Mouse (Mus musculus) layer of hippocampus, postnatal 36 days (tissue): Measurements from ENCODE around the gene Tm6sf1. TPM values are rescaled to one million over a fixed set of nuclear protein-coding genes. Genes with fewer than 3 reads are reported as not detected.
"Not testable (repeated sequence)": the region's sequence is repeated elsewhere in the genome, so short reads cannot be mapped to it uniquely, and the experiment has no call there.

Experiments used
- DNase-seq, 2 experiments: peaks; one replicate each; pipeline ENCODE4 v3.0.0; 2022
- total RNA-seq, 2 experiments: library from RNA; stranded (reverse); gene quantifications; 2 replicates each; pipeline ENCODE4 v1.2.3; 2021

The Tm6sf1 gene
- total RNA-seq = 10 to 100 TPM; 14.3 to 15.0 TPM

GRCm38 (mm10) chr7:81858968-81859721 is at the start of gene Tm6sf1:
TSS of gene Tm6sf1 (plus strand) at chr7:81859001.
- no peak for DNase-seq

DNA sequence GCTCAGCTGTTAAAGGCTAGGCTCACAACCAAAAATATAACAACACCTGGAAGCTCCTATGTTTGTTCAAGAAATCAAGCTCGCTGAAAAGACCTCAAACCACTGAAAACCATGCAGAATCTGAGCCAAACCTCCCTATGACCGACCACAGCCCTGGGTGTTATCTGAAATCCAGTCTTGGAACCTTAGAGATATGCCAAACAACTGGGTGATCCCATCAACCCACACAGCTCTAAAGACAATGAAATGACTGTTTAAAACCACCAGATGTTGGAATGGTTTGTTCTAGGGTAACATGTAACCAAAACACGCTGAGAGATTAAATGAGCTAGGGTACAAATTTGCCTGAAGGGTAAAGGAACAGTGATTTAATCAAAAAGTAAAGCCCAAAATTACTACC is 33.9 kb upstream of the Tm6sf1 start:
- DNase-seq = no peak

- DNase-seq = no peak
Observed at GRCm38 (mm10) chr7:81825381-81825780, 33.4 kb upstream of the Tm6sf1 start.

DNA sequence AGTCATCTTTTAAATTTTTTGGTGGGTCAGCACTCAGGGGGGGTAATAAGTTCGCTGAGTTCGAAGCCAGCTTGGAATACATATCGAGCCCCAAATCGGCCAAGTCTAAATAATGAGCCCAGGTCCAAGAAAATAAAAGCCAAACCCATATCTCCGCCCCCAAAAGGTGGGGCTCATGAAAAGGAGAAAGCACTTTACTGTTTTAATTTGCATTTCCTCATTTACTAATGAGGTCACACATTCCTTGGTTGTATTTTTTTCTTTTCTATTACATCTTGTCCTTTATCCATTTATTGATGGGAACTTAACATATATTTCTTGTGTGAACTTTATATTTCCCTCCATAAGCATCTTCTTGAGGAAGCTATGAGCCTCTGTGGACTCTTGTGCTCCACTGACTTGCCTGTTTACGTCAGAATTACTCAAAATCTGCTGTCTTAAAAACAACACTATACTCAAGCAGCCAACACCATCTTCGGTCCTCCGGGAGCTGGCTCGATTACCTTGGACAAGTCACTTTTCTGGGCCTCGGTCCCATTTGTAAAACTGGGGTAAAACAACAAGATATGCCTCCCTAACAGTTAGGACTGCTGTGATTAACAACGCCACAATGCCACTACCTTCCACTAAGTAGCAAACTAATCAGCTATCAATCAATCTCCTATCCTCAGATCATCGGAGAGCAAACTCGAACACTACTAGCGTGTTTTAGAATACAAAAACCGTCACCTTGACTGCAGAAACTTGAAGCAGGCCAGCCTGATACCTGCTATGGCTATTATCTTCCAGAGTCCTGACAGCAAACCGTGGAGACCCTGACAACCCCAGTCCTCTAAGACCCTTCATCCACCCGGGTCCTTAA is 30.8 kb upstream of the Tm6sf1 start:
- no peak for DNase-seq

DNA sequence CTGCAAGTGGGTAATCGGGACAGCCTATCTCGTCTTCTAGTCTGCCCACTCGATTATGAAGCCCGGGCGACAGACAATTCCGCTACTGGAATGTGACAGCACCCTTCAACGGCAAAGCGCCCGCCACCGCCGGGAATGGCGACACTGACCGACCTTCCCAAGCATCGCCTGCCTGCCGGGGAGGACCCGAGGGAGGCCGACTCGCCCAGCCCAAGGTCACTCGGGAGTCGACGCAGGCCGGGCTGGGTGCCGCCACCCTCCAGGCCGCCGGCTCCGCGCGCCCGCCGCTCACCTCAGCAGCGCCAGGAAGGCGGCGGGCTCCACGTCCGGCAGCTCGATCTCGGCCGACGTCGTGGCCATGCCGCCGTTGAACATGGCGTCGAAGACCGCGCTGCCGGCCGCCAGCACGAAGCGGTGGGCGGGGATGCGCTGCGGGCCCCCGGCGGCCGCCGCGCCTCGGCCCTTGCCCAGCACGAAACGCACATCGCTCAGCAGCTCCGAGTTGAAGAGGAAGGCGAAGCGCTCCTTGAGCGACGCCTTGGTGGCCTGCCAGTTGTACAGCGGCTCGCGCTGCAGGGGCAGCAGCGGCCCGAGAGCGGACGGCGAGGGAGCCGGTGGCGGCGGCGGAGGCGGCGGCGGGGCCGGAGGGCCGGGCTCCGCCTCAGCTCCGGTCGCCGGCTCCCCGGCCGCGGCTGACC is 30.0 kb upstream of the Tm6sf1 start:
- peak; percentile 51 to 57 for DNase-seq

GRCm38 (mm10) chr7:81829379-81829894 is 29.4 kb upstream of the Tm6sf1 start, which contains the start of gene Btbd1:
TSS of gene Btbd1 (minus strand) at chr7:81829431.
- DNase-seq = peak; percentile 83 to 85

GRCm38 (mm10) chr7:81834847-81835246 is 24.0 kb upstream of the Tm6sf1 start:
- no peak for DNase-seq

- no peak for DNase-seq
Observed at GRCm38 (mm10) chr7:81835430-81835829, 23.4 kb upstream of the Tm6sf1 start.

GRCm38 (mm10) chr7:81837771-81838170 is 21.0 kb upstream of the Tm6sf1 start:
- DNase-seq = not testable (repeated sequence)

DNA sequence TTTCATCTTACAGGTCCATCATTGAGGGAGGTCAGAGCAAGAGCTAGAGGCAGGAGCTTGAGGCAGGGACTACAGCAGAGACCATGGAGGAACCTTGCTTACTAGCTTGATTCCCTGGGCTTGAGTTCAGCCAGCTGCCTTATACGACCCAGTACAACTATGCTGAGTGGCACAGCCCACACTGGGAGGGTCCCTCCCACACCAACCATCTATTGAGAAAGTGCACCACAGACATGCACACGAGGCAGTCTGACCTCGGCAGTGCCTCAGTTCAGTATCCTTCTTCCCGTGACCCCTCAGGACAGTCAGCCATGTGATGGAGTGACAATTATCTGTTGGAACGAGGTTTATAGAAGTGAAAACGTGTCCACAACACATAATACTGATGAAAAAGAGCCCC is 19.1 kb upstream of the Tm6sf1 start:
- DNase-seq = no peak

- no peak for DNase-seq
Observed at GRCm38 (mm10) chr7:81840661-81841181, 18.1 kb upstream of the Tm6sf1 start.

DNA sequence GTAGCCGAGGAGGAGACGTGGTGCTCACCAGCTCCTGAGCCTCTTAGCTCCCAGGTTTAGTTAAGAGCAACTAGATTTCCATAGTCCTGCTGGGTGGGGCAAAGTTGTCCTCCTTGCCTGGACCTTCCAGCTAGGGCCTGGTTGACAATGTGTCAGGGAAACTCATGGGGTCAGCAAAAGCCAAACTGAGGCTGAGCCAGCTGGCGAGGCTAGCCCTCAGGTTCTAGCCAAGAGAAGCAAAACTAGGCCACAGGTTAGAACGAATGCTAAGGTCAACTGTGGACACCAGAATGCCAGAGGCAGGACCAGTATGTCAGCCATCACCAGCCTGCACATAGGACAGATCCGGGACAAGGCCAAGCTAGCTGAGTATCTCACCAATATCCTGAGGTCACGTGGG is 17.4 kb upstream of the Tm6sf1 start:
- DNase-seq = no peak

DNA sequence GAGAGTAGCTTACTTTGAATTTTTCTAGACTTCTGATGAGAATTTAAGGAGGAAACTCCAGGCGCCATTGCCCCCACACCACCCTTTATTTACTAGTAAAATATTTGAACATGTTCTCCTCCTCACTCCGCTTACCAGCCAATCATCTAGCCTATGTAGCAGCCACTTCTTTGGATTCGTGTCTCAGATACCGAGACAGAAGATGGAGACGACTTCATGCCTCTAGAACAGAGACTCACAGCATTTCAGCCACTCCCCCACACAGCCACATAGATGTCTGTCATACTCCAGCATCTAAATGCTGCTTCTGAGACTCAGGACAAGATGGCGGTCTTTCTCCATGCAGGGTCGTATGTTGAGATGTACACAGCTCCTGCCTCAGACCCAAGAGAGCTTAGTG is 16.7 kb upstream of the Tm6sf1 start:
- DNase-seq = no peak

GRCm38 (mm10) chr7:81842998-81843397 is 15.8 kb upstream of the Tm6sf1 start:
- no peak for DNase-seq

DNA sequence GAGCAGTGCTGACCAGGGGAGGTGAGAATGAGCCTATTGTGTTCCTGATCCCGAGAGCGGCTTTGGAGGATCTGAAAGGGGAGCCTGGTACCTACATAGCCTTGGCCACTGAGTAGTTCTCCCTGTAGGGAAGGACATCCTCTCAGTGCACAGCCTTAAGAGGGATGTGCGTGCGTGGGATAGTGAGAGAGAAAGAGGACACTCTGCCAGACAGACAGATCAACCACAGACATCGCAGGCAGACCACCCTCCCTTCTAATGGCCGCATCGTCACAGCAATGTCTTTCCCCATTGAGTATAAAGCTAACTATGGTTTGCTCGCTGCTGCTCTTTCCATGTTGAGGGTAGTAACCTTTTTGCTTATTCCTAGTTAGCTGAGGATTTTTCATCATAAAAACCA is 14.9 kb upstream of the Tm6sf1 start:
- no peak for DNase-seq

GRCm38 (mm10) chr7:81844801-81845200 is 14.0 kb upstream of the Tm6sf1 start:
- no peak for DNase-seq

- DNase-seq = no peak
Observed at GRCm38 (mm10) chr7:81845313-81845712, 13.5 kb upstream of the Tm6sf1 start.

GRCm38 (mm10) chr7:81846008-81846407 is 12.8 kb upstream of the Tm6sf1 start:
- DNase-seq = no peak

DNA sequence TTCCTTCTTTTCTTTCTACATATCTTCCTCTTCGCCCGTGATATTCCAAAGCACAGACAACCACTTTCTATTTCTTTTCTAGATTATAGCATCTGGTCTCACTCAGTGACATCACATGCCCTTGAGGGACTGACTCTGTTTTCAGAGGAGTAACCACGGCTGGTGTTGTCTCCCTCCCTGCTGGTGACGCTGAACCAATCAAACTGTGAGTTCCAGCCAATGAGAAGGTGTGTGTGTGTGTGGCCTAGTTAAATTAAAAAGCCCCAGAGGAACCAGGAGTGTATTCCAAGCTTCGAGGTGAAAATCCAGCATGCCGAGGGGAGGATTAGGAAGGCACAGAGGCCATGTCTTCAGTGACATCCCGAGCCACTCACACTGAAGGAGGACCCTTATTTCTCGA is 11.8 kb upstream of the Tm6sf1 start:
- no peak for DNase-seq

GRCm38 (mm10) chr7:81847777-81848176 is 11.0 kb upstream of the Tm6sf1 start:
- DNase-seq = no peak

GRCm38 (mm10) chr7:81849214-81849613 is 9.6 kb upstream of the Tm6sf1 start:
- no peak for DNase-seq

- no peak for DNase-seq
Observed at GRCm38 (mm10) chr7:81849633-81850032, 9.2 kb upstream of the Tm6sf1 start.

GRCm38 (mm10) chr7:81850171-81850570 is 8.6 kb upstream of the Tm6sf1 start:
- no peak for DNase-seq
